Mouse (Mus musculus) activated CD4-positive, CD25-positive, alpha-beta regulatory T cell, adult 4 months (primary cell): ENCODE data around the gene Adrb1. TPM values are rescaled to one million over a fixed set of nuclear protein-coding genes. Genes with fewer than 3 reads are reported as not detected.

ENCODE experiments used
- ATAC-seq: one replicate; pipeline ENCODE4 v1.8.0; 2017
- polyA plus RNA-seq, 2 experiments: library from polyadenylated mRNA; unstranded; fragments of 100-300 nt; shearing (Covaris generic); gene quantifications; one replicate each; pipeline ENCODE4 v1.2.1; 2017

The Adrb1 gene
- polyA plus RNA-seq, result not detected

DNA sequence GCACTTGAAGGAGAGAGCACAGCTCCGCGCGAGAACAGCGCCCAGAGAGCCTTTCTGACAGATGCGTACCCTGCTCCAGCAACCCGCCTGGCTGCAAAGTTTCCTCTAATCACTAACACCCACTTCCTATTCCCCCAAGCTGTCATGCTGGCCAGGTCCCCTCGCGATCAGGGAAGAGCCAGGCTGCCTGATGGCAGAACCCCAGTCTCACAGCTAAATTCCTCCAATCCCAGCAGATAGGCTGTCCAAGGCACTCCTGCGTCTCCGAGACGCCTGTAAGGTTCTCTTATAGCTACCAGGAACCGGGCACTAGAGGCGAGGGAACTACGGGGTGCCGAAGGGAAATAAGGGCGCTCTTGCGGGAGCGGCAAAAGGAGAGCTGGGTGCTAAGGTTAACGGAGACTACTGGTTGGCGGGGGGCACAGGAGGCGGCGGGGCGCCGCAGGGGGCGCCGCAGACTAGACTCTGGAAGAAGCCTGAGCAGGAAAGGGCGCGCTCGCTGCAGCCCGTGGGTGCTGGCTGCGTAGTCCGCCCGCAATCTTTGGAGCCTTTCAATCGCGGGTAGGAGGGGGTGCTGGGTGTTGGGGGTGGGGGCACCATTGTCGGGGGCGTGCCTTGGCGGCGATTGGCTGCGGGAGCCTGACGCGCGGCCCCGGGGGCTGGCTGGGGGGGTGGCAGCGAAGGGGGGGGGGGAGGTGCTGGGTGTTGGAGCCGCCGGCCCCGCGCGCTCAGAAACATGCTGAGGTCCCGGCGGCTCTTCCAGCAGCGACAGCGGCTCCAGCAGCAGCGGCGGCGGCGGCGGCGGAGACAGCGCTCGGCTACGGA is at the start of gene Adrb1:
Gene Adrb1, plus strand, starts transcription at position 813 of the 825 bp plus-strand sequence.
- ATAC-seq, result no peak

GRCm38 (mm10) chr19:56675690-56676089 is 46.3 kb upstream of the Adrb1 start:
- no peak for ATAC-seq

DNA sequence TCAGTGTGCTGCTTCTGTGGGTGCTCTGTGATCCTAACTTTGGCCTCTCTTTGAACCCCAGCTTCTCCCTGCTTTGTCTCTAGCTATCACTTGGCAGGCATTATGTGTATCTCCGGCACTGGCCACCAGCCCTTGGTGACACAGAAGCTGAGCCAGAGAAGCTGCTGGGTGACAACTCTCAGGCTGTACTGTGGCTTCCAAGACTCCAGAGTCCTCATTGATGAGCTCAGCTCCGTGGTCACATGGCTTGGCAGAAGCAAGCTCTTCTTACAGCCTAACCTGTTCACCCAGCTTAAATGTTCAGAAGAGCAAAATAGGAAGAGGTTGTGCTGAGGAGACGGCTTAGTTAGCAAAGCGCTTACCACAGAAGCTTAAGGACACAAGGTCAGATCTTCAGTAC is 45.5 kb upstream of the Adrb1 start:
- ATAC-seq, result no peak

GRCm38 (mm10) chr19:56677611-56678010 is 44.4 kb upstream of the Adrb1 start:
- no peak for ATAC-seq

GRCm38 (mm10) chr19:56678516-56678915 is 43.5 kb upstream of the Adrb1 start:
- ATAC-seq, result no peak

DNA sequence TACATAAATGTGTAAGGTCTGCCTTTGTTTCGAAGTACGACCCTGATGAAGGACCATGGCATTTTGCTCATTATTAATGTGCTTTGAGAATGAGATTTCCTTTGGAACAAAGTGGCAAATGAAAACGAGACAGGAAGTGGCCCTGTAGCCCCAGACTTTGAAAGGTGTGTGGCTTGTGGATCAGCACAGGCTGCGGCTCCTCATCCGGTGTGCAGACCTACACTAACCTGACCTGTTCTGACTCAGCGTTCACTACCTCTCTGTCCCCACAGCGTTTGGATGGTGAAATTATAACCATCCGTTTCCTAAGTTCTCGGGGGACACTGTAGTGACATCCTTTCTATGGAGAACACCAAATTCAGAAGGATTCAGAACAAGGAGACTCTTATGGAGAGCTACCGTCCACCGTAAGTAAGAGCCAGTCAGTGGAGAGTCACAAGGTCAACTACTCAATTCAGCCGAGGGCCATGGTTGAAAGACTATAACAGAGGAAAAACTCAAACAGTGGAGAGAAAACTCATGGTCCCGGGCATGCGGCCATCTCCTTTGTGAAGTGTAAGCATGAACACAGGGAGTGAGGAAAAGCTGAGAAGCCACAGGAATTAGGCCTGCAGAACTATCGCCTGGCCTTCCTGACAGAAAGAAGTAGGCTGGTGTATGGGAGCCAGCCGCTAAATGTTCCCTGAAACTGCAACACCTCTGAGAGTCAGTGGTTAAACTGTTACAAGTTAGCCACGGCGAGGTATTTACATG is 42.6 kb upstream of the Adrb1 start:
- peak; percentile 63 for ATAC-seq

DNA sequence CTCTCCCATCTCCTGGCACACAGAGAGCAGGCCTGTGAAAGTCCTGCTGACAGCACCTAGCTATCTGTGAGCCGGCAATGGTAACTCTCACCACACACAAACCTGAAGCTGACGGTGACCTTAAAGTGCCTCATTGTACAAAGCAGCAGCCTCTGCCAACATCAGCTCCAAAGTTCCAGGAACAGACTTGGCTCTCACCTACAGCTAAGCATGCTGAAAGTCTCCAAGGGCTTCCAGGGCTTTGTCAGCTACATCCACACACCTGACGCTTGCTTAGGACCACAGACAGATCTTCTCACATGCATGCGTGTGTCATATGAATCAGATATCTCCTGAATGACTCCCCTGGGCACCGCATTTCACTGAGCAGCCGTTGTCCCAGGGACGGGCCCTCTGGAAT is 42.0 kb upstream of the Adrb1 start:
- ATAC-seq, result no peak

DNA sequence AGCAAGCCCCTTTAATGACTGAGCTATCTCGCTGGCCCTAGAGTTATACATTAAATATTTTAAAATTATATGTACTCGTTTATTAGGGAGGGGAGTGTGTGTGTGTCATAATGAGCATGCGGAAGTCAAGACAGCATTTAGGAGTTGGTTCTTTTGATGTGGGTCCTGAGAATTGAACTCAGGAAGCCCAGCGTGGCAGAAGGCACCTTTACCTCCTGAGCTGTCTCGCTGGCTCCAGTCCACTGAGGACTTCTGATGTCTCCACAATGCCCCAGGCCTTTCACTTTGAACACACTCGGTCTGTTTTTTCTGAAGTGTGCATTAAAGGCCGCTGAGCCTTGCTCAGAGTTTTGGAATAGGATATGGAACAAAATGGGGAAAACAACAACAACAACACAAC is 39.7 kb upstream of the Adrb1 start:
- ATAC-seq, result peak; percentile 50

DNA sequence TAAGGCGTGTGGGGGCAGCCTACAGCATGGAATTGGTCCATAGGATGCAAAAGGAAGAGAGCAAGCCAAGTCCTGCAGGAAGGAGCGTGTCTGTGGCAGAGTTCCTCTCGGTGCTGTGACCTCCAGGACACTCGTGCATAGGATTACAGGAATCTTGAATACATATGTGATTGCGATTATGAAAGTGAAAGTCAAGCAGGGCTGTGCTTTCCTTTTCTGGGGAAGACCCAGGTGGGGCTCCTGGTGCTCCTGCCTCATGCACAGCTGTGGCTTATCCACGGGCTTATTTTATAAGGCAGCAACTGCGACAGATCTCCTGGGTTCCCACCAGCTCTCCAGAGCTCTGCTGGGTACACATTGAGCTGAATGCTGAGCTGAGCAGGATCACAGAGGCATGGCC is 39.2 kb upstream of the Adrb1 start:
- ATAC-seq, result peak; percentile 23

- peak; percentile 67 for ATAC-seq
Measured at GRCm38 (mm10) chr19:56685515-56685914, 36.5 kb upstream of the Adrb1 start.

- ATAC-seq, result no peak
Measured at GRCm38 (mm10) chr19:56686218-56686617, 35.8 kb upstream of the Adrb1 start.

GRCm38 (mm10) chr19:56687026-56687635 is 34.9 kb upstream of the Adrb1 start:
- ATAC-seq, result no peak

- no peak for ATAC-seq
Measured at GRCm38 (mm10) chr19:56687676-56688075, 34.3 kb upstream of the Adrb1 start.

DNA sequence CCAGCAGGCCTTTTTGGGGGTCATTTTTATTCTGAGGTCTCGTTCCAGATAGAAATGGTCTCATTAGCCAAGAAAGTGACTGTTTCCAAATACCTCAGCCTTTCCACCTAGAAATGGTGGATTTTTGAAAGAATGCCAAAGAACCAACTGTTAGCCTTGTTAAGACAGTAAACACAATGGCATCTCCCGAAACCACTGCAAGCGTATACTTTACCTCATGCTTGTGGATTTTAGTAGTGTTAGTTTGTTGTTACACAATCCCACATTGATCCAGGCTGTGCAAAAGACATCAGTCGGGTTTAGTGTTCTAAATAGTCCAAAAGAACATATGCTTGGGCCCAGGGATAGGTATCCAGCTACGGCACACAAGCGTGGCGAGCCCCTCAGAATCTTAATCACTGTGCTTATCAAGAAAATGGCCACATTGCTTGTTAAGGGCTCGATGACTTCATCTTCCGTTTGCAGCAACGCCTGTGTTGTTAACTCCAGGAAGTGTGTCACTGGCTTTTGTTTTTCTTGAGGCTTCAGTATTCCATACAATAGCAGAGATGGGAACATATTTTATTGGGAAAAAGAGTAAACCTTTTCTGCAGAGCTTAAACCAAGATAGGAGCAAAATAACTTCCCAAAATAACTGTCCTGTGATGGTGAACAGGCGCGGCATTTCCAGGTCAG is 33.2 kb upstream of the Adrb1 start:
- no peak for ATAC-seq

- ATAC-seq, result no peak
Measured at GRCm38 (mm10) chr19:56689493-56689892, 32.5 kb upstream of the Adrb1 start.

DNA sequence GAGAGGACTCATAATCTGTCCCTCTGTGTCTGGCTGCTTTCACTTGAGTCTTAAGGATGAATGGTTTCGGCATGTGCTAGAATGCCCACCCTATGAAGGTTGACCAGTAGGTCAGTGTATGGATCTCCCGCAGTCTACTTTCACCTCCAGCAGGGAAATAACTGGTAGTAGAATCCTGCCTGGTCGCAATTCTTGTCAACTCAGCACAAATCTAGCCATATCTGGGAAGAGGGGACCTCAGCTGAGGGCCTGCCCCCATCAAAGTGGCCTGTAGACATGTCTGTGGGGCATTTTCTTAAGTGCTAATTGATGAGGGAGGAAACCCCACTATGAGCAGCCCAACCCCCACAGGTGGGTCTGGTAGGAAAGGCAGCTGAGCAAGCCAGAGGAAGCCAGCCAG is 30.9 kb upstream of the Adrb1 start:
- no peak for ATAC-seq

- ATAC-seq, result no peak
Measured at GRCm38 (mm10) chr19:56692451-56692850, 29.5 kb upstream of the Adrb1 start.

DNA sequence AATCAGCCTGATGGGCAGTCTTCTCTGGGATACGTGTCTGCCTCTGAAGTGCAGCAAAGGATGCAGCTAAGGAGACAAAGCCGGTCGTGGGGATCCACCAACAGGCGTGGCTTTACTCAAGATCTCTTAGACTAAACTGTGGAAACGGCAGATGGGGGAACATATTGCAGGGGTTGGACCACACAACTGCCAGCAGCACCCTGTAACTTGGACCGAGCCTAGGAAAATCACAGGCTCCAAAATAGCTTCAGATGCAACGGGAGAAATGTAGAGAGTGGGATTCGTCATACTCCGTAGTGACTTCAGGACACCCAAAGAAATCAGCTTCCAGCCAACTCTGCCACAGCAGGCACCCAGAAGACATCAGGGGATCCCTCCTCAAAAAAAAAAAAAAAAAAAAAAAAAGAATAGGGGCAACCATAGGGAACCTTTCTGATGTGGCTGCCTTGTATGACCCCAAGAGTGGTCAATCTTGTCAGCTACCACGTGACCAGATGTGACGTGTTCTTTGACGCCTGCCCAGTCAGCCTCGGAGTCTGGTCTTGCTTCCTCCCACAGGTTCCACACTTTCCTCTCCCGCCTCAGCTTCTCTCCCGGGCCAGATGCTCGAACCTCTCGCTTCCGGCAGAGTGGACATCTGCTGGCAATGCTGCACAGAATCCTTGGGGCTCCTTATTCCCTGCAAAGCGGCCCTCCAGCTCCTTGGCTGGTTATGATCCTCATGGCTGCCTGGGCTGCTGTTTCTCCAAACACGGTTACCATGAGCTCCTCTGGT is 24.4 kb upstream of the Adrb1 start:
- ATAC-seq, result no peak

- no peak for ATAC-seq
Measured at GRCm38 (mm10) chr19:56700848-56701247, 21.2 kb upstream of the Adrb1 start.

- ATAC-seq, result no peak
Measured at GRCm38 (mm10) chr19:56701404-56702033, 20.5 kb upstream of the Adrb1 start.

DNA sequence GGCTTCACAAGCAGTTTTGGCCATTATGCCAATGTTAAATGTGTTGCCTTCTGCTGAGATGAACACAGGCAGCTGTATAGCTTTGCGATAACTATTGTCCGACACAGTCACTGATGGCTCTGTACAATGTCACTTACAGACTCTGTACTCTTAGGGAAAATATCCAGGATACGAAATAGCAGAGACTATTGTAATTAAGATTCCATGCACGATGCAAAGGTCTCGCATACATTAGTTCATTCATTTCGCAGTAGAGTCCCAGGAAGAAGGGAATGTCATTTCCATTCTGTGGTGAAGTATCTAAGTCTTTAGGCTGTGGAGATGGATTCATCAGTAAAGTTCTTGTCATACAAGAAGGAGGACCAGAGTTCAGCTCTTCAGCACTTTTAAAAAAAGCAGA is 20.0 kb upstream of the Adrb1 start:
- ATAC-seq, result no peak
